Mouse (Mus musculus): ENCODE data around the gene Ppia.

DNA sequence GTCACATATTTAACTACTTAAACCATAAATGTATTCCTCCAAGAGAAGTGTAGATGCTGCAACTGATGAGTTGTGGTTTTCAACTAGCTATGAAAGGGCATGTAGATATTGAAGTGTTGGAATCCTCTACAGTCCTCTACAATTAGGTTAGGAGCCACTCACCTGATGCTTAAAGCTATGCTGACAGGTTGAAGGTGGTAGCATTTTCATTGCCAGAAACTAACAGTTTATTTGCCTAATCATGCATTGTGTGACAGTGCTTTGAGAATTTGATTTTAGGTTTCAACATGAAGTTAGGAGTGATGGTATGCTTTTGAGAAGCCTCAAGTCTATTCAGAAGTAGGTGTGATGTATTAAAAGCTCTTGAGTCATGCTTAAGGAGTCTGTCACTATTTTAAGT is 2.2 kb downstream of the Ppia start:
- no peak for TF ChIP-seq CTCF (IDR thresholded peaks at IDR 0.05; ENCODE audit: insufficient read depth, low read depth, low read length)
- TF ChIP-seq POLR2A (IDR thresholded peaks at IDR 0.05; ENCODE audit: insufficient read depth, low read depth, low read length): no peak

All from olfactory bulb, adult 2 months (tissue).